Mouse (Mus musculus) layer of hippocampus, adult 9-10 months (tissue): ENCODE measurements around the gene Col6a4.

Experiments
- DNase-seq: peaks from one replicate; pipeline ENCODE4 v3.0.0; 2022; ENCODE audit warnings: low spot score

Col6a4 gene

DNA sequence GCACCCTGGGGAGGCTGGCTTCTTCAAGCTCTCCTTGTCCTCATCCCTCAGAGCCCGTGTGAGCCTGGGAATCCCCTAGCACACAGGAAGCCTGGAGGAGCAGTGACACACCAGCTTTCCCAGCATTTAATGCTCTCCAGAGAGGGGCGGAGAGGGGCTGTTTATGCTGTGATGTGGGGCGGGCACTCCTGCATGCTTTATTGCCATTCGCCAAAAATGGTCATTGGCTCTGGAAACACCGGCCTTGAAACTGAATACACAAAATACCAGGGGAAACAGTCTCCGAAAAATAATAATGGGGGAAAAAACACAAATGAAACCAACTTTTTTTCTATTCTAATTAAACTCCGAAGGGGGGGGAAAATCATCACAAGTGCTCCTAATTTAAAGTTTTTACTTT lies at the start of gene Col6a4:
Col6a4 (minus strand) TSS at position 101 of the 400 bp plus-strand sequence.
- no peak for DNase-seq

- no peak for DNase-seq
These were observed 49.0 kb upstream of the Col6a4 start for GRCm38 (mm10) chr9:106145582-106145981.

DNA sequence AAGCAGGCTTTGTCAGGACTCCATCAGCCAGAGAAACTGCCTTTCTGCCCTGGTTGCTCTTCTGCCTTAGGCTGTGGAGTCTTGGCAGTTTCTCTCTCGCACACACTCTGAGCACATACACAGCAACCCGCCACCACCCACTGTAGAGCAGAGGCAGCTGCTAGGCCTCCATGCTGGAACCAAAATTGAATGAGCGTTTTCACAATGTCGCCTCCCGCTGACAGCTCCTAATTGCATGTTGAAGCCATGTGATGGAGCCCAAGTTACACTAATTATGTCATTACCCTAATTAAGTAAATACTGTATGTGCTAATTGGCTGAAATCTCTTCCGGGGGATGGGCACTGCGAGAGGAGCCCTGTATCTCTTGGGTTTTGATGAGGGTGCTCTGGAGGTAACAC lies 47.6 kb upstream of the Col6a4 start:
- DNase-seq = no peak

- no peak for DNase-seq
These were observed 45.4 kb upstream of the Col6a4 start for GRCm38 (mm10) chr9:106141955-106142354.

GRCm38 (mm10) chr9:106139763-106140162 lies 43.2 kb upstream of the Col6a4 start:
- DNase-seq = no peak

- DNase-seq = no peak
These were observed 41.2 kb upstream of the Col6a4 start for GRCm38 (mm10) chr9:106137671-106138216.

DNA sequence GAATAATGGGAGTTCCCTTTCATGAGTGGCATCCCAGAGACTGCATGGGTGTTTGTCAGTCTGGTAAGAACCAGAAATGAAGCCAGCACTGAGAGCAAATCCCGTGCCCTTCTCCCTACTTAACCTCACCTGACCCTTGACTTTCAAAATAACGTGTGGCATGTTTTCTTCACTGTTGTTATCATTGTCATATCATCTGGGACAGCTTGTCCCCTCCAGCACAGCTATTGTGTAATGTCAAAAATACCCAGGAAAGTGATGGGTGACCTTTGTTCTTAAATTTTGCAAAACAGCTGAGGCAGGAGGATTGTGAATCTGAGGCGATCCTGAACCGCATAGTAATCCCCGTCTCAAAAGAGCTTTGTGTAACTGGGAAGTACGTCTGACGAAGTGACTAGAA lies 33.7 kb upstream of the Col6a4 start:
- no peak for DNase-seq

DNA sequence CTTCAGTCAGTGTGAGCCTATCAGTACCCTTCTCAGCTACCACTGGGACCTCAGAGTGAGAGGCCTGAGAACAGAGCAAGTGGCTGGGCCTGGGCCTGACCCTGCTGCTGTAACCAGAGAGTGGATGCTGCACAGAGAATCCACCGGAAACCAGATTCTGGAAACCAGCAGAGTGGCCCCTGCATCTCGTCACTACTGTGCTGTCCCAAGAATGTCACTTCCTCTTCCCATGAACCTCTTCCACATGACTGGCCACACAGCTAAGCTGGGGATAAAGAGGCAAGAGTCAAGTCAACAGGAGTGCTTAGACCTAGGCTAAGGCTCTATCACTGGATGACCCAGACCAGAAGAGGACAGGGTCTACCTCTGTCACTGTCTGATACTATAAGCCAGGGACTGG lies 32.5 kb upstream of the Col6a4 start:
- no peak for DNase-seq

- no peak for DNase-seq
These were observed 30.2 kb upstream of the Col6a4 start for GRCm38 (mm10) chr9:106126786-106127251.

- DNase-seq = no peak
These were observed 27.0 kb upstream of the Col6a4 start for GRCm38 (mm10) chr9:106123599-106123998.

DNA sequence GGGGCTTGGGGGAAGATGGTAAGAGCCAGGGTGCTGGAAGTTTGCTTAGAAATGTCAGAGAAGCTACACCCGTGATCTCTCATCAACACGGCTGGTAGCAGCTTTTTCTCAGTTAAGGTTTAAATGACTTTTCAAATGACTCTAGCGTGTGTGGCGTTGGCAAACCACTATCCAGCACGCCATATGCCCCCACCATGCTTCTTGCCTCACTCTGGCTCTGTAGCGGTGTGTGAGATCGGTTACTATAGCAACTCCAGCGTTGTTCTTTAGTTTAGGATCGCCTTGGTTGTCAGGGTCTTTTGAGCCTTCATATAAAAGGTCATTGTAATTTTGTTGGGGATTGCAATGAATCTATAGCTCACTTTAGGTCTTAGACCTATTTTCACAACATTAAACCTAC lies 22.5 kb upstream of the Col6a4 start:
- DNase-seq = no peak

GRCm38 (mm10) chr9:106115801-106116424 lies 19.3 kb upstream of the Col6a4 start:
- DNase-seq = no peak

- peak; percentile 83 for DNase-seq
These were observed 16.3 kb upstream of the Col6a4 start for GRCm38 (mm10) chr9:106112770-106113423.

- DNase-seq = no peak
These were observed 9.7 kb upstream of the Col6a4 start for GRCm38 (mm10) chr9:106106241-106106640.

DNA sequence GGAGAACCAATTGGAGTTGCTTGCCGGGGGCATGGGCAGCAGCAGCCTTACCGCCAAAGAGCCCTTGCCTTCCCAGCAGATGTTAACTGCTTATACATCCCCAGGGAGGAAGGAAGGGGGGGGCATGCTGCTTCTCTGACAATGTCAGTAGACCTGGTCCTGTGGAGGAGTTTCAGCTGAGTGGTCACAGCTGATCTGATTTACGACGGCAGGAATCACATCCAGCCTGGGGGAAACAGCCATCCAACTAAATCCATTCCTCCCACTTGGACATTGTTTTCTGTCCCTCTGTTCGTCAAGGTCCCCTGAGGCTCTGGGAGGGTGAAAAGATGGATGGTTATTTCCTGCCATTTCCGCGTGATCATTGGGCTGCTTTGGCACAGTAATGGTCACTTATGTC lies 7.8 kb upstream of the Col6a4 start:
- no peak for DNase-seq

GRCm38 (mm10) chr9:106101166-106101565 lies 4.6 kb upstream of the Col6a4 start:
- no peak for DNase-seq

GRCm38 (mm10) chr9:106100262-106100661 lies 3.7 kb upstream of the Col6a4 start:
- no peak for DNase-seq

- DNase-seq = no peak
These were observed 2.9 kb upstream of the Col6a4 start for GRCm38 (mm10) chr9:106099379-106100021.

- no peak for DNase-seq
These were observed 15.1 kb downstream of the Col6a4 start for GRCm38 (mm10) chr9:106081528-106081927.

DNA sequence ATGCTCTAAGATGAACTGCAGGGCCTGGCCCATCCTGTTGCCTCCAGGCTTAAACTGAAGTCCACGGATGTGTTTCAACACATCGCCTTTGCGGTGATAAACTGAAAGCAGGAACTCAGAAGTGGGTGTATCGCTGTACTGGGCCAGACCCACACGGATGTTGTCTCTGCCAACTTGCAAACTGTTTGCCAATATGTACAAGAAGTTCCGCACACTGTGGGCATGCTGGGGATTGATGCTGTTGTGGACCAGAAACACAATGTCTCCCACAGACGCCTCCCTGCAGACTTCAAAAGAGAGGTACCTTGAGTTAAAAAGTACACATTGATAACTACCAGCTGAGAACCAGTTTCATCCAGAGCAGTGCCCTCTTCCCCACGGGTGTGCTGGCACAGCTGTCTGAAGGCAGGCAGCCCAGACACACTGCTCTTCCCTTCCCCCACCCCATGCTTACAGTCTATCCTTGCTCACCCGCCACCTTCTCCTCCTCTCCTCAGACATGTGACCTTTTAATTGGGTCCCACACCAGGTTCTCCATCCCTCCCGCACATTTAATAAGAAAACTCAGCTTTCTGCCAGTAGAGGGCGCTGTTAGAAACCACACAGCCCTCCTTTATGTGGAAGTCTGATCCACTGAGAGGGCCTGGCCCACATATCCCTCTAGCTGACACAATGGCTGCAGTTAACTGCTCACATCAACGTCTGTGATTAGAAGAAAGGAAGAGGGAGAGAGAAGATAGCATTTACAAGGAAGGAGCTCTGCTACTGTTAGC lies 16.1 kb downstream of the Col6a4 start:
- no peak for DNase-seq

DNA sequence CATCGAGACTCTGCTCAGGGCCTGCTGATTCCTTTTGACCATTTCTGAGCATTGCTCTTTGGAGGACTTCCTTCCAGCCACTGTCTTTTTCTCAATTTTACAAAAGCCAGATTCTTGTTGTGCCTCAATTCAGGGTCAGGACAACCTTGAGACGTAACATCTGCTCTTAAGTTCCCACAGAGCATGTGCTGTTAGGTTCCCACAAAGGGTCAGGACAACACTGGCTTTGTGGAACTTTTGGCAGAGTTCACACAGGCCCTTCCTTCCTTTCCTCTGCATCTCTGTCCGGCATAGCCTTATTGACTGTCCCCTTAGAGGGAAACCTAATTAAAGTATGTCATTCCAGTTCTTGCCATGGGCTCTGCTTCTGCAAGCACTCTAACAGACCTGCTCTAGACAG lies 18.6 kb downstream of the Col6a4 start:
- DNase-seq = no peak

GRCm38 (mm10) chr9:106076234-106076633 lies 20.3 kb downstream of the Col6a4 start:
- DNase-seq = peak; percentile 37
